Mouse (Mus musculus) G1E (cell line): Measurements from ENCODE around the gene Cdk14. TPM values are rescaled to one million over a fixed set of nuclear protein-coding genes. Genes with fewer than 3 reads are reported as not detected.

Experiments
- ATAC-seq: 2 replicates; pipeline ENCODE4 v1.8.0; 2016; ENCODE audit warnings: mild to moderate bottlenecking; ENCODE audit not compliant: insufficient number of reproducible peaks, poor library complexity, low FRiP score, severe bottlenecking; ENCODE audit errors: extremely low read depth
- DNase-seq: peaks from one replicate; pipeline ENCODE4 v3.0.0; 2012; ENCODE audit warnings: low spot score
- H3K27me3 ChIP-seq: 2 replicates; pipeline ENCODE4 v1.6.1; 2012; ENCODE audit warnings: mild to moderate bottlenecking, low read length, inconsistent platforms; ENCODE audit not compliant: insufficient read depth
- H3K36me3 ChIP-seq: replicated peaks from 2 replicates; pipeline ENCODE3; 2012; ENCODE audit warnings: mild to moderate bottlenecking, inconsistent platforms
- H3K4me1 ChIP-seq: 2 replicates; pipeline ENCODE4 v1.6.1; 2012; ENCODE audit warnings: low read depth, low read length, inconsistent platforms, mixed read lengths; ENCODE audit not compliant: insufficient read depth
- H3K4me3 ChIP-seq: 2 replicates; pipeline ENCODE4 v1.5.1; 2012; ENCODE audit warnings: low read depth, mild to moderate bottlenecking, inconsistent platforms, low read length, moderate library complexity, mixed read lengths
- H3K9me3 ChIP-seq: replicated peaks from 2 replicates; pipeline ENCODE4 v1.6.1; 2012; ENCODE audit warnings: inconsistent platforms
- CTCF ChIP-seq: IDR thresholded peaks from 2 replicates; pipeline ENCODE4 v1.5.1; 2012; ENCODE audit warnings: low read depth, low read length, inconsistent platforms, mixed read lengths
- GATA1 ChIP-seq: IDR thresholded peaks from 2 replicates; pipeline ENCODE4 v1.6.1; 2012; ENCODE audit warnings: borderline replicate concordance, low read length, inconsistent platforms, mixed read lengths
- GATA2 ChIP-seq: IDR thresholded peaks from 2 replicates; pipeline ENCODE4 v1.6.1; 2012; ENCODE audit warnings: low read depth, low read length, inconsistent platforms, borderline replicate concordance
- POLR2AphosphoS5 ChIP-seq: IDR thresholded peaks from 2 replicates; pipeline ENCODE4 v1.6.1; 2012; ENCODE audit warnings: low read depth, low read length, inconsistent platforms; ENCODE audit not compliant: insufficient replicate concordance
- TAL1 ChIP-seq: conservative IDR thresholded peaks from 2 replicates; pipeline ENCODE4 v1.6.1; 2012; ENCODE audit warnings: low read depth, low read length, inconsistent platforms, mixed read lengths
- polyA plus RNA-seq: library from polyadenylated mRNA; stranded (reverse); fragments of >175 nt; gene quantifications from 2 replicates; pipeline ENCODE4 v1.2.3, GENCODE M21; 2012
- total RNA-seq, 2 experiments: library from RNA; stranded (forward) in 1 of 2; stranded (reverse) in 1 of 2; fragments of 200-1000 nt in 1 of 2; fragments of >200 nt in 1 of 2; fragmentation: Nextera tagmentation in 1 of 2; gene quantifications; 2 replicates each; pipeline ENCODE4 v1.2.3; 2014 to 2017

The Cdk14 gene
- total and polyA plus RNA-seq, 3 experiments = 0.98 TPM; not detected in 2

DNA sequence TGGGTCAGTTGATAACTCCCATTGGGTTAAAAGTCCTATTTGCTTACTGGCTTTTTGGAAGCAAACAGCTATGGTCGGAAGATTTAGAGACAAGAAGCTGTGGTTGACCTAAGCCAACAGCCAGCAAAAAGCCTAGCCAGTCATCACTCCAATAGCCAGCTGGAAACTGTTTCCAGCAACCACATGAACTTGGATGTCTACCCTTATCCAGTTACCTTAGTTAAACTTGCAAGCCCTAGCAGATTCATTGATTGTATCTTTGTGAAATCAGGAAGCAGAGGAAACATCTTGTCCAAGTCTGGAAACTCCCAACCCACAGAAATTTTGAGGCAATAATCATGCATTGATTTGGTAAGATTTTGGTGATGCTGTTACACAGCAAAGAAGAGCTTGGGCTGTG, 458.5 kb downstream of the Cdk14 start:
- Histone ChIP-seq H3K4me1 (no peaks in the 10 kb centered on the region), H3K4me3 (no peak overlapping the region), H3K9me3 (no peaks in the 10 kb centered on the region), H3K27me3 (peaks cover 5% of the 10 kb centered on the region; the same call in 1 of the 2 replicates), H3K36me3 (no peaks in the 10 kb centered on the region)
- TF ChIP-seq CTCF = no peak
- TF ChIP-seq GATA2 = no peak
- no peak for TF ChIP-seq GATA1
- no peak for TF ChIP-seq TAL1
- TF ChIP-seq POLR2AphosphoS5 = no peak
- ATAC-seq (no peak), DNase-seq (no peak)

DNA sequence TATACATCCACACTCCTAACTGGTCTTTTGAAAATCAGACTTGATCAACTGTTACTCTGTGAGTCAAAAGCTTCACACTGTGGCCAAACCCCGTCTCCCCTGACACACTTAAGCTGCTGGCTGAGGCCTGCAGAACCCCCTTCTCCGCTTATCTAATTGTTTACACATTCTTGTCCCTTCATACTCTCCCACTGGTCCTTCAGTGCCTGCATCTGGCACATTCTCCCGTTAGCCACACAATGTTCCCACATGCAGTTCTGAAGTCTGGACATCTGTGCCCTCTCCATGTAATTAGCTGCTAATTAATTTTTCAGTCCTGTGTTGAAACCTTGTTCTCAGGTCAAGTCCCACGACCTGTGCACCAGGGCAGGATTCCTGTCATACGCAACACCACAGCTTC, 460.7 kb downstream of the Cdk14 start:
- Histone ChIP-seq H3K27me3 (peaks cover 4% of the 10 kb centered on the region; the same call in 1 of the 2 replicates), H3K4me3 (no peak overlapping the region), H3K36me3 (no peaks in the 10 kb centered on the region), H3K9me3 (no peaks in the 10 kb centered on the region), H3K4me1 (no peaks in the 10 kb centered on the region)
- ATAC-seq (no peak), DNase-seq (no peak)
- TF ChIP-seq POLR2AphosphoS5 = no peak
- no peak for TF ChIP-seq GATA1
- TF ChIP-seq GATA2 = no peak
- no peak for TF ChIP-seq TAL1
- TF ChIP-seq CTCF = no peak

- H3K36me3 ChIP-seq = no peaks in the 10 kb centered on the region
- DNase-seq = no peak
- H3K9me3 ChIP-seq = no peaks in the 10 kb centered on the region
- no peaks in the 10 kb centered on the region for H3K27me3 ChIP-seq
- no peaks in the 10 kb centered on the region for H3K4me1 ChIP-seq
- H3K4me3 ChIP-seq = no peak overlapping the region
- TF ChIP-seq GATA2 (no peak), TAL1 (no peak), POLR2AphosphoS5 (no peak), CTCF (no peak), GATA1 (no peak)
- ATAC-seq = no peak
Measured at GRCm38 (mm10) chr5:4955993-4956392, 464.1 kb downstream of the Cdk14 start.

GRCm38 (mm10) chr5:4955392-4955791, 464.7 kb downstream of the Cdk14 start:
- no peak for DNase-seq
- H3K27me3 ChIP-seq = no peaks in the 10 kb centered on the region

GRCm38 (mm10) chr5:4949433-4949832, 470.7 kb downstream of the Cdk14 start:
- H3K36me3 ChIP-seq = no peaks in the 10 kb centered on the region
- no peaks in the 10 kb centered on the region for H3K9me3 ChIP-seq
- H3K27me3 ChIP-seq = no peaks in the 10 kb centered on the region
- TF ChIP-seq GATA1 = no peak
- TF ChIP-seq POLR2AphosphoS5 = no peak
- no peak for TF ChIP-seq GATA2
- TF ChIP-seq CTCF = no peak
- no peak for ATAC-seq
- H3K4me3 ChIP-seq = no peak overlapping the region
- no peaks in the 10 kb centered on the region for H3K4me1 ChIP-seq
- no peak for DNase-seq

More at GRCm38 (mm10) chr5:4955392-4955791, 464.7 kb downstream of the Cdk14 start:
- Histone ChIP-seq H3K9me3 (no peaks in the 10 kb centered on the region), H3K36me3 (no peaks in the 10 kb centered on the region), H3K4me1 (no peaks in the 10 kb centered on the region), H3K4me3 (no peak overlapping the region)
- no peak for ATAC-seq
- TF ChIP-seq GATA2 (no peak), GATA1 (no peak), POLR2AphosphoS5 (no peak), CTCF (no peak), TAL1 (no peak)

- ATAC-seq (no peak), DNase-seq (no peak)
- TF ChIP-seq GATA2 = no peak
- TF ChIP-seq GATA1 = no peak
- no peak for TF ChIP-seq TAL1
- TF ChIP-seq POLR2AphosphoS5 = no peak
- TF ChIP-seq CTCF = no peak
- H3K36me3 ChIP-seq = no peaks in the 10 kb centered on the region
- no peak overlapping the region for H3K4me3 ChIP-seq
- no peaks in the 10 kb centered on the region for H3K27me3 ChIP-seq
- H3K4me1 ChIP-seq = no peaks in the 10 kb centered on the region
- H3K9me3 ChIP-seq = no peaks in the 10 kb centered on the region
Measured at GRCm38 (mm10) chr5:4948090-4948954, 471.8 kb downstream of the Cdk14 start.
